Mouse (Mus musculus) spleen, adult 2 months (tissue): Measurements from ENCODE around the gene Agpat3.

Source experiments
- CTCF ChIP-seq: fragments of 200-500 bp; IDR thresholded peaks from 2 replicates; pipeline ENCODE4 v1.5.1; 2011; ENCODE audit warnings: mild to moderate bottlenecking, inconsistent platforms; ENCODE audit not compliant: insufficient read depth, insufficient read length, insufficient replicate concordance; ENCODE audit errors: extremely low read depth
- POLR2A ChIP-seq: fragments of 200-500 bp; IDR thresholded peaks from 2 replicates; pipeline ENCODE4 v1.6.1; 2011; ENCODE audit warnings: low read depth, low read length, inconsistent platforms

DNA sequence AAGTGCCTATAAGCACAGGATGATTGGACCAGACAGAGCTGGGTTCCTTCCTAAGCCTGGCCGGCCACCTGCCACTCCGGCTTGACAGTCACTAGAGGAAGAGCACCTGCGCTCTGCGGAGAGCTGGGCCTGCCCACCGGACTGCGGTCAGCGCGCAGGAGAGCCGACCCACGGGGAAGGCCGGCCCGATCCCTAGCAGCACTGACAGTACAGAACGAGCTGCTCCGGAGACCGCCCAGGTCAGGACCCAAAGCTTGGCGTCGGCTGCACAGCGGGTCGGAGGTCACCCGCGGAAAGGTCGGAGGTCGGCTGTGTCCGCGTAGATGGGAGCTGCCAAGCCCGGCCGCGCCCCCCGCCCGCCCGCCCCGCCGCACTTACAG lies 108.2 kb downstream of the Agpat3 start:
- TF ChIP-seq CTCF, result no peak
- no peak for TF ChIP-seq POLR2A
